Mouse (Mus musculus) gastrocnemius, adult 2 months (tissue): Measurements from ENCODE around the gene Apba3. TPM values are rescaled to one million over a fixed set of nuclear protein-coding genes. Genes with fewer than 3 reads are reported as not detected.
A peak's percentile ranks its signal among the peaks of the same experiment; 100 is the strongest.

ENCODE experiments used
- DNase-seq: peaks from one replicate; pipeline ENCODE4 v3.0.0; 2022
- H3K27ac ChIP-seq: fragments of 200-600 bp; 2 replicates; pipeline ENCODE4 v1.8.1; 2022; ENCODE audit warnings: mild to moderate bottlenecking
- H3K4me3 ChIP-seq: fragments of 200-600 bp; 2 replicates; pipeline ENCODE4 v1.8.1; 2022; ENCODE audit warnings: mild to moderate bottlenecking, moderate library complexity
- CTCF ChIP-seq: fragments of 200-600 bp; IDR thresholded peaks from 2 replicates; pipeline ENCODE4 v1.8.1; 2022; ENCODE audit warnings: antibody characterized with exemption, mild to moderate bottlenecking, moderate library complexity
- intact Hi-C: fragments of 180-260 bp; cut with DNase I; formaldehyde crosslinking; loops from one replicate; pipeline ENCODE4 v1.15.1; 2025
- total RNA-seq, 2 experiments: library from RNA; stranded (reverse); gene quantifications; 2 replicates each; pipeline ENCODE4 v1.2.3; 2021

The Apba3 gene
- total RNA-seq, 2 experiments from 2014 or later, result 110 to 119 TPM

- Histone ChIP-seq H3K4me3 (peak overlapping the region; percentile 61), H3K27ac (peak overlapping the region; percentile 87)
- no peak for DNase-seq
Observed at GRCm38 (mm10) chr10:81297246-81297645, 30.5 kb downstream of the Apba3 start.

GRCm38 (mm10) chr10:81297845-81298244 is 31.1 kb downstream of the Apba3 start:
- intact Hi-C loops, result no loop called here
- DNase-seq, result peak; percentile 63
- no peak for TF ChIP-seq CTCF
- Histone ChIP-seq H3K4me3 (peak overlapping the region; percentile 61), H3K27ac (peak overlapping the region; percentile 87)

More at GRCm38 (mm10) chr10:81297246-81297645, 30.5 kb downstream of the Apba3 start:
- intact Hi-C loops, result no loop called here
- no peak for TF ChIP-seq CTCF

- peak; percentile 42 for DNase-seq
- intact Hi-C loops, result no loop called here
- H3K4me3 ChIP-seq, result peak overlapping the region; percentile 61
- peak overlapping the region; percentile 87 for H3K27ac ChIP-seq
- TF ChIP-seq CTCF, result no peak
Observed at GRCm38 (mm10) chr10:81298369-81299100, 31.8 kb downstream of the Apba3 start.

GRCm38 (mm10) chr10:81299585-81300351 is 33.0 kb downstream of the Apba3 start:
- intact Hi-C loops, result no loop called here
- peak overlapping the region; percentile 87 for H3K27ac ChIP-seq
- TF ChIP-seq CTCF, result no peak
- DNase-seq, result no peak
- H3K4me3 ChIP-seq, result no peak overlapping the region

GRCm38 (mm10) chr10:81300352-81300907 is 33.7 kb downstream of the Apba3 start:
- Histone ChIP-seq H3K27ac (peak overlapping the region; percentile 87), H3K4me3 (no peak overlapping the region)
- DNase-seq, result no peak
- intact Hi-C loops, result no loop called here
- TF ChIP-seq CTCF, result no peak

- no peak for DNase-seq
- H3K27ac ChIP-seq, result no peak overlapping the region
- intact Hi-C loops, result no loop called here
- no peak for TF ChIP-seq CTCF
- H3K4me3 ChIP-seq, result no peak overlapping the region
Observed at GRCm38 (mm10) chr10:81301321-81301720, 34.6 kb downstream of the Apba3 start.

GRCm38 (mm10) chr10:81302288-81302687 is 35.5 kb downstream of the Apba3 start:
- Histone ChIP-seq H3K27ac (peak overlapping the region; percentile 46), H3K4me3 (peak overlapping the region; percentile 52)
- TF ChIP-seq CTCF, result no peak
- no peak for DNase-seq
- intact Hi-C loops, result no loop called here

GRCm38 (mm10) chr10:81302781-81303218 is 36.0 kb downstream of the Apba3 start:
- intact Hi-C loops, result no loop called here
- DNase-seq, result no peak
- H3K27ac ChIP-seq, result peak overlapping the region; percentile 46
- TF ChIP-seq CTCF, result no peak
- peak overlapping the region; percentile 52 for H3K4me3 ChIP-seq

GRCm38 (mm10) chr10:81303258-81303657 is 36.5 kb downstream of the Apba3 start:
- TF ChIP-seq CTCF, result no peak

GRCm38 (mm10) chr10:81303761-81304160 is 37.0 kb downstream of the Apba3 start:
- intact Hi-C loops, result loop anchor here (2.0 kb wide), 1 partner anchor 15 kb away; no protein-coding TSS in a partner anchor
- H3K27ac ChIP-seq, result peak overlapping the region; percentile 2; the same call in 1 of the 2 replicates
- TF ChIP-seq CTCF, result no peak
- DNase-seq, result no peak
- no peak overlapping the region for H3K4me3 ChIP-seq

More at GRCm38 (mm10) chr10:81303258-81303657, 36.5 kb downstream of the Apba3 start:
- H3K27ac ChIP-seq, result peak overlapping the region; percentile 46
- intact Hi-C loops, result no loop called here
- no peak for DNase-seq
- peak overlapping the region; percentile 52 for H3K4me3 ChIP-seq

- DNase-seq, result peak; percentile 70
- TF ChIP-seq CTCF, result peak; percentile 90
- no peak overlapping the region for H3K4me3 ChIP-seq
- H3K27ac ChIP-seq, result no peak overlapping the region
- intact Hi-C loops, result loop anchor here (2.0 kb wide), 1 partner anchor 16 kb away; no protein-coding TSS in a partner anchor
Observed at GRCm38 (mm10) chr10:81304597-81305238, 38.0 kb downstream of the Apba3 start.

GRCm38 (mm10) chr10:81305663-81306062 is 38.9 kb downstream of the Apba3 start:
- DNase-seq, result no peak
- intact Hi-C loops, result loop anchor here (2.0 kb wide), 1 partner anchor 17 kb away; no protein-coding TSS in a partner anchor
- no peak overlapping the region for H3K27ac ChIP-seq
- no peak overlapping the region for H3K4me3 ChIP-seq
- TF ChIP-seq CTCF, result no peak
